Mouse (Mus musculus) midbrain, embryonic 10.5 days (tissue): ENCODE measurements at regions not wholly inside any gene's neighbourhood (a gene's known extent, or its start where the extent isn't known, plus 50 kb on each side); places are given as distances from the start of the nearest gene placed in this dataset.
A peak's percentile ranks its signal among the peaks of the same experiment; 100 is the strongest.

Experiments
- DNase-seq: peaks from one replicate; pipeline ENCODE4 v3.0.0-alpha.2; 2017; ENCODE audit warnings: low spot score
- H3K27ac ChIP-seq: fragments of 300-500 bp; sonication (generic); replicated peaks from 2 replicates; pipeline ENCODE4 v1.5.1; 2016; ENCODE audit warnings: mild to moderate bottlenecking
- H3K27me3 ChIP-seq: fragments of 300-500 bp; sonication (generic); 2 replicates; pipeline ENCODE4 v1.6.1; 2016; ENCODE audit warnings: low read depth, mild to moderate bottlenecking; ENCODE audit not compliant: poor library complexity, severe bottlenecking
- H3K36me3 ChIP-seq: fragments of 300-500 bp; sonication (generic); 2 replicates; pipeline ENCODE4 v1.6.1; 2016; ENCODE audit warnings: mild to moderate bottlenecking, moderate library complexity
- H3K4me1 ChIP-seq: fragments of 300-500 bp; sonication (generic); 2 replicates; pipeline ENCODE4 v1.6.1; 2016
- H3K4me3 ChIP-seq: fragments of 300-500 bp; sonication (generic); 2 replicates; pipeline ENCODE4 v1.5.1; 2016; ENCODE audit warnings: mild to moderate bottlenecking, moderate library complexity
- H3K9me3 ChIP-seq: fragments of 300-500 bp; sonication (generic); replicated peaks from 2 replicates; pipeline ENCODE4 v1.6.1; 2016; ENCODE audit warnings: mild to moderate bottlenecking
- WGBS: fragments of 180-500 bp; shearing (Covaris S2); methylation state at CpG from one replicate; pipeline ENCODE4 v1.1.7; 2016; 5-methylcytosine and 5-hydroxymethylcytosine counted together

DNA sequence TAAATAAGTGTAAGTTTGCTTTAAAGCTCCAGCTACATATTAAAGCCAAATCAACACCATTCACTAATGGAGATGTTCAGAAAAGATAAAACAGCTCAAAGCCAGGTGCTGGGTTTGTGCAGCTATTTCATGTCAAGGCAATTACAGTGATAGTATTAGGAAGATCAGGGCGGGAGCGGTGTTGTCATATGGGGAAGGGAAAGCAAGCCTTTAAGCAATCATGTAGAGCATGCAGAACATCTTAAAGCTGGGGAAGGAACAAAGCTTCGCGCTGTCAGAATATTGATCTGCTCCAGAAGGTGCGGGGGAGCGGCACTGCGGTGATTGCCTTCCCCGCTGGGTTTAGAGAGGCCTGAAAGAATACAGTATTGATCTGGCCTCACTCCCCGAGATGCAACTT, 724.9 kb downstream of the Nr2f2 start:
- no peak overlapping the region for H3K27ac ChIP-seq
- H3K4me3 ChIP-seq: no peak overlapping the region
- H3K9me3 ChIP-seq: no peaks in the 10 kb centered on the region
- H3K27me3 ChIP-seq: peaks cover 36% of the 10 kb centered on the region
- H3K36me3 ChIP-seq: no peaks in the 10 kb centered on the region
- WGBS: 41% methylated on average over 9 of the region's 9 CpGs
- H3K4me1 ChIP-seq: peaks cover 18% of the 10 kb centered on the region
- DNase-seq: peak; percentile 21

DNA sequence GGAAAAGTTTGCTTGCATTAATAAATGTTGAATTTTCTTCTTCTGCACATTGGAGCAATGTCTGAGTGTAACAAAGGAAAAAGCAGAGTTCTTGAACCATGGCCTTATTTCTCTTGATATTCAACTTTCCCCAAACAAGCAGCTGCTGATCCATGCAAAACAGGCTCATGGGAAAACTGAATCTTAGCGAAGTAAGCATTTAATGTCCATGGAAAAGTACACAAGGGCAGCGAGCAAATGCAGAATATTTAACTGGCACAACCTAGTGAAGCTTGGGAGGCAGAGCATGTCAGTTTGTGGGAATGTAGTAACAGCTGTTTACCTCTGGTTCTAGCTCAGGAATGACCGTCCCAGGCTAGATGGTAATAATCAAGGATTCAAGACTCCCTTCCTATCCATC, 766.7 kb downstream of the Nr2f2 start:
- H3K27ac ChIP-seq: no peak overlapping the region
- H3K9me3 ChIP-seq: no peaks in the 10 kb centered on the region
- H3K36me3 ChIP-seq: no peaks in the 10 kb centered on the region
- H3K4me1 ChIP-seq: no peaks in the 10 kb centered on the region
- no peaks in the 10 kb centered on the region for H3K27me3 ChIP-seq
- no peak for DNase-seq
- WGBS: 81% methylated on average over 3 of the region's 3 CpGs
- no peak overlapping the region for H3K4me3 ChIP-seq

DNA sequence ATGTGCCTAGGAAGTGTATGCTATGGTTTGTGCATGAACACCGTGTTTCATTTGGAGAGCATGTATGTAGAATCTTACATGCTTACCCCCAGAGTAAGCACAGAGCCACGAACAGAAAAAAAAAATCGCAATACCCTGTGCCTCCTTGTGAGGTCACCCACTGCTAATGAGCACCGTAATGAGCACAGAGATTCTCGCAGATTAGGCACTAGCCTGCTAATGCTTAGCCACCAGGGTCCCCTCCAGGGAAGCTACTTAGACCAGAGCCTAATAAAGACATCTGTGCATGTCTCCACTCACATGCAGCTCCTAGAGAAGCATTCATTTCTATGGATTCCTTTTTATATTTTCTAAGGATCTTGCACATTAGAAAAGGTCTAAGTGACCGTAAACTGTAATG, 780.8 kb downstream of the Nr2f2 start:
- DNase-seq: no peak
- Histone ChIP-seq H3K4me1 (peaks cover 35% of the 10 kb centered on the region), H3K4me3 (no peak overlapping the region), H3K9me3 (no peaks in the 10 kb centered on the region), H3K27me3 (peaks cover 29% of the 10 kb centered on the region), H3K36me3 (no peaks in the 10 kb centered on the region), H3K27ac (no peak overlapping the region)
- 49% methylated on average over 6 of the region's 6 CpGs for whole genome bisulfite sequencing

DNA sequence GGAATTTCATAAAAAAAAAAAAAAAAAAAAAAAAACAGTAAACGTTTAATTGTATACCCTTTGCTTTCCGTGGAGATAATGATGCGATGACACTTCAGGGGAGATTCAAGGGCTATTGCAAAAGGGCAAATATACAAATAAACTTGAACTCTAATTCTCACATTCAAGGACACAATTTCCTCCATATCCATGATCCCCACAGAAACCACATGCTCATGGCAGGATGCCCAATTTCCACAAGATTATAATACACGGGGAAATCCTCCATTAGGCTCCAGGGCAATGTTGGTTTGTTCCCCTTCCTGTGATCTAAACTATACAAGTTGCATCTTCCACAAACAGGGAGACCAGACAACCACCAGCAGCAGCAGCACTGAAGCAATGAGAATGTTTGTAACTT, 781.4 kb downstream of the Nr2f2 start:
- Histone ChIP-seq H3K9me3 (no peaks in the 10 kb centered on the region), H3K4me3 (no peak overlapping the region), H3K4me1 (peaks cover 40% of the 10 kb centered on the region), H3K36me3 (no peaks in the 10 kb centered on the region), H3K27me3 (peaks cover 33% of the 10 kb centered on the region), H3K27ac (no peak overlapping the region)
- 84% methylated on average over 4 of the region's 4 CpGs for WGBS
- DNase-seq: no peak

DNA sequence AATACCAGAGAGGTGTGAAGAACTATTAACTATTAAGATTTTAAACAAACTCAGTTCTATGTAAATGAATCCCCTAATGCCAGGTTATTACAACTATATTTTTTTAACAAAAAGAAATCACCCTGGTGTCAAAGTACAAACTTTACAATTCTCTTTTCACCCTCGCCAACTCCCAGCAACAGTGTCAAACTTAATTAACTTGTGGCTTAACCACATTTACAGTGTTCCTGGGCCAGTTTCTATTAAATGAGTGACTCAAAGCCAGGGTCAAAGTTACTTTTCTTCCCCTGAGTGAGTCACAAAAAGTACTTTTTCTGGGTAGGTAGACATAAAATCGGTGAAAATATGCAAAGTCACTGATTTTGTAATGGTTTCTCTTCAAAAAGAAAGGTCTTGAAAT, 782.0 kb downstream of the Nr2f2 start:
- 84% methylated on average over 2 of the region's 2 CpGs for WGBS
- H3K27me3 ChIP-seq: peaks cover 33% of the 10 kb centered on the region
- DNase-seq: no peak
- no peak overlapping the region for H3K27ac ChIP-seq
- H3K4me1 ChIP-seq: peaks cover 47% of the 10 kb centered on the region
- H3K4me3 ChIP-seq: no peak overlapping the region
- no peaks in the 10 kb centered on the region for H3K9me3 ChIP-seq
- H3K36me3 ChIP-seq: no peaks in the 10 kb centered on the region

DNA sequence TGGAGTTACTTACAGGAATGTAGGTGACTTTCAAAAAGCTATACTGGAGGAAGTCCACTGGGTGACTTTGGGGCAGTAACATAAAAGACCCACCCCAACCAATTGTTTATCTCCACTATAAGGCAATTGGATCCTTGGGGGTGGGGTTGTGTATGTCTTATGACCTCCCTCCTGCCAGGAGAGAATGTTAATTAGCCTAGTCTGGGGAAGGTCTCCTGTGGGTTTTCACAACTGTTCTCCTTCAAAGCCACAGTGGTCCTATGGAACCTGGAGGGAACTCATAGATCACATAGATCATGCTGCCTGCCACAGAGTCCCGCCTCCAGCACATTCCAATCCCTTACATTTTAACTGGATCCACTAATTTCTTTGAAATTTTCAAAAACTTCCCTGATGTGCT, 782.6 kb downstream of the Nr2f2 start:
- no peak for DNase-seq
- no peaks in the 10 kb centered on the region for H3K36me3 ChIP-seq
- 57% methylated on average over 1 of the region's 1 CpGs for WGBS
- peaks cover 33% of the 10 kb centered on the region for H3K27me3 ChIP-seq
- H3K4me1 ChIP-seq: peaks cover 53% of the 10 kb centered on the region
- H3K4me3 ChIP-seq: no peak overlapping the region
- no peaks in the 10 kb centered on the region for H3K9me3 ChIP-seq
- no peak overlapping the region for H3K27ac ChIP-seq

DNA sequence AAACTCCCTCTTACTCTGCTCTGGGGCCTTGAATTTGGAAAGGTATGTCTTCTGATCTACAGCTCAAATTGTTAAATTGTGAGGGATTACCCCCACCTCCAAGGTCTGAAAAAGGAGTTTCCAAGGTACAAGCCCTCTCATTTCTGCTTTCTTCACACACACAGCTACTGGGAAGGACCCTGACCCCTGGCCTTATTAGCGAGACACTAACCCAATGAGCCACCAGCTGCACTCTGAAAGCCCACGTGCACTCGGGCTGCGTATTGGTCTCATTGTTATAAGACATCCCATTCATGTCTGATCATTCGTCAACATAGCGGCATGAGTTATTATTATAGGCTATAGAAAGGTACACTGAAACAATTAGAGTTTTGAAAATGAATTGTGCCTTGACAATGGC, 784.9 kb downstream of the Nr2f2 start:
- Histone ChIP-seq H3K4me1 (peaks cover 66% of the 10 kb centered on the region), H3K4me3 (no peak overlapping the region), H3K27ac (no peak overlapping the region), H3K9me3 (no peaks in the 10 kb centered on the region), H3K27me3 (peaks cover 50% of the 10 kb centered on the region), H3K36me3 (no peaks in the 10 kb centered on the region)
- 31% methylated on average over 6 of the region's 6 CpGs for WGBS
- DNase-seq: peak; percentile 25

DNA sequence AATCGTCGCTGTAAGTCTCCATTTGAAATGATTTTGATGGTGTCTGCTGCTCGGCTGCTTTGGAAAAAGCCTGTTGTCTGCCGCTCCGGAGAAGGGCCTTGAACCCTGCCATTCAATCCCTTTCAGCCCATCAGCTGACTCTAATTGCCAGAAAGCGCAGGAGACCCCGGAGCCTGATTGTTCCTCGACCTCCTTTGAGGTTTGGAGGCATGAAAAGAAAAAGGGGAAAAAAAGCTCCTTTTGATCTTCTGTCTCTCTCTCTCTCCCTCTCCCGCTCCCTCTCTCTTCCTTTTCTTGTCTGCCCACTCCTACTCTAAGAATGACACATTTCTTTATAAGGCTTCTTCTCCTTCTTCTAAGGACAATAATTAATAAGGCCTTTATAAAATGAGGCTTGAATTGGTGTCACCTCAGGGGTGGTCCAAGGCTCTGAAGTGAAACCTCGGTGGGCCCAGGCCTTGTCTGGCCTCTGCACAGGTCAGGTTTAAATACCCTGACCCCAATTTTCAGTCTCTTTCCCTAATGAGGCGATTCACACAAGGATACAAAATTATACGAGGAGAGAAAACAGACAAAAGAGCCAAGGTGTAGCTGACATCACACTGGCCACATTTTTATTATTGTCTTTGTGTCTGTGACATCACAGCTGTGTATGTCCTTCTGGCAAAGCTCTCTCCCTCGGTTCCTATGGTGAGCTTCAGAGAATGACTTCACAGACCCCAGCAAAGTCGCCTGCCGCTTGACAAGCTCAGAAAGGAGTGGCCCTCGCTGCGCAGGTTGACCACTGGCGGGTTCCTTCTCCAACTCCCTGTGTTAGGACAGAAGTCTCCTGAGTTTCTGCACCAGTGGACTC, 787.4 kb downstream of the Nr2f2 start:
- H3K4me1 ChIP-seq: peaks cover 59% of the 10 kb centered on the region
- peak overlapping the region; percentile 69 for H3K27ac ChIP-seq
- peak overlapping the region; percentile 23 for H3K4me3 ChIP-seq
- H3K27me3 ChIP-seq: peaks cover 73% of the 10 kb centered on the region
- H3K9me3 ChIP-seq: no peaks in the 10 kb centered on the region
- no peaks in the 10 kb centered on the region for H3K36me3 ChIP-seq
- 14% methylated on average over 18 of the region's 18 CpGs for WGBS
- peak; percentile 72 for DNase-seq

DNA sequence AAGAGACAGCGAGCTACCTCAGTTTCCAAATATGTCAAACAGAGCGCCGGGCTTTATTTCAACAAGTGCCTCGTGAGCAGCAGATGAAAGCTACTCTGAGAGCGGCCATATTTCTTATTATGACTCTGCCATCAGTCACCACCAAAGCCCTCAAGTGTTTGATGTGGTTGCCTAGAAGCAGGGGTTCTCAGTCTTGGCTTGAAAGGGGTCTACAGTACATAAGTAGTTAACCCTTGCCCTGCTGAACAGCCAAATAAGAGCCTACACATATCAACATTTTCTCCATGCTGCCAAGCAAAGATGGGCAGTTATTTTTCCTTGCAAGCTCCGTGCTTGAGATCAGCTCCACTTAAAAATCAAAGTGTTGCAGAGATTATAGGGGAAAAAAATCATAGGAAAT, 788.8 kb downstream of the Nr2f2 start:
- WGBS: 80% methylated on average over 6 of the region's 6 CpGs
- Histone ChIP-seq H3K9me3 (no peaks in the 10 kb centered on the region), H3K27ac (peak overlapping the region; percentile 38; the same call in 1 of the 2 replicates), H3K36me3 (no peaks in the 10 kb centered on the region), H3K27me3 (peaks cover 66% of the 10 kb centered on the region), H3K4me1 (peaks cover 51% of the 10 kb centered on the region), H3K4me3 (no peak overlapping the region)
- DNase-seq: no peak

DNA sequence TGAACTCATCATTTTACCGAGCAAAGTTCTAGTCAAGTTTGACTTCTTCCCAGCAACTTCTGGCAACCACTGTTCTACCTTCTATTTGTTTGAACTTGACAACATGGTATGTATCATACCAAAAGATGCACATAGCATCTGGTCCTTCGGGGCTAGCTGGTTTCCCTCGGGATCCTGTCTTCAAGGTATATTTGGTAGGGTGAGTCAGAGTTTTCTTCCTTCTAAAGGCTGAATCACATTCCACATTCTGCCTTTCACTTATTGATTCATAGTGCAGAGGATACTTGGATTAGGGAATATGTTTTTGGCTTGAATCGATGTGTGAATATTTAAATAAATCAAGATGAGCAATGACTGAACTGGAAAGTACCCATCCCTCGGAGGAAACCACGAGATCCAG, 789.9 kb downstream of the Nr2f2 start:
- H3K9me3 ChIP-seq: no peaks in the 10 kb centered on the region
- no peak overlapping the region for H3K27ac ChIP-seq
- 91% methylated on average over 6 of the region's 6 CpGs for WGBS
- no peak overlapping the region for H3K4me3 ChIP-seq
- H3K4me1 ChIP-seq: peaks cover 41% of the 10 kb centered on the region
- H3K36me3 ChIP-seq: no peaks in the 10 kb centered on the region
- H3K27me3 ChIP-seq: peaks cover 55% of the 10 kb centered on the region
- no peak for DNase-seq

DNA sequence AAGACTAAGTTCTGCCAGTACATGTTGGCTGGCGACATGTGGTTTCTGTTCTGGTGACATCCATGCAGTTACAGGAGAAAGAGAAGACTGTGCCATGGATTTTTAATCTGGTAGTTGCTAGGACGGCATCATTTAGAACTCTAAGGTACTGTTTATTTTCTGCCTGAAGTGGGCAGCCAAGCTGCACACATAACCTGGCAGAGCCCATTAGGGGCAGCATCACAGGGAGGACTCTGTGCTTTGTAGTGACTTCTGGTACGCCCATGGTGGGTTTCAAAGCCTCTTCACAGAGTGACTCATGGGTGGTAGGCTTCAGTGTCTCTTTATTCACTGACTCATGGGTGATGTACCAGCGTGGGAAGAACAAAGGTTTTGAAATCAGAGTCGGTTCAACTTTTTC, 792.8 kb downstream of the Nr2f2 start:
- Histone ChIP-seq H3K27ac (no peak overlapping the region), H3K9me3 (no peaks in the 10 kb centered on the region), H3K36me3 (no peaks in the 10 kb centered on the region), H3K4me1 (peaks cover 12% of the 10 kb centered on the region), H3K27me3 (peaks cover 43% of the 10 kb centered on the region), H3K4me3 (no peak overlapping the region)
- WGBS: 88% methylated on average over 5 of the region's 5 CpGs
- no peak for DNase-seq

DNA sequence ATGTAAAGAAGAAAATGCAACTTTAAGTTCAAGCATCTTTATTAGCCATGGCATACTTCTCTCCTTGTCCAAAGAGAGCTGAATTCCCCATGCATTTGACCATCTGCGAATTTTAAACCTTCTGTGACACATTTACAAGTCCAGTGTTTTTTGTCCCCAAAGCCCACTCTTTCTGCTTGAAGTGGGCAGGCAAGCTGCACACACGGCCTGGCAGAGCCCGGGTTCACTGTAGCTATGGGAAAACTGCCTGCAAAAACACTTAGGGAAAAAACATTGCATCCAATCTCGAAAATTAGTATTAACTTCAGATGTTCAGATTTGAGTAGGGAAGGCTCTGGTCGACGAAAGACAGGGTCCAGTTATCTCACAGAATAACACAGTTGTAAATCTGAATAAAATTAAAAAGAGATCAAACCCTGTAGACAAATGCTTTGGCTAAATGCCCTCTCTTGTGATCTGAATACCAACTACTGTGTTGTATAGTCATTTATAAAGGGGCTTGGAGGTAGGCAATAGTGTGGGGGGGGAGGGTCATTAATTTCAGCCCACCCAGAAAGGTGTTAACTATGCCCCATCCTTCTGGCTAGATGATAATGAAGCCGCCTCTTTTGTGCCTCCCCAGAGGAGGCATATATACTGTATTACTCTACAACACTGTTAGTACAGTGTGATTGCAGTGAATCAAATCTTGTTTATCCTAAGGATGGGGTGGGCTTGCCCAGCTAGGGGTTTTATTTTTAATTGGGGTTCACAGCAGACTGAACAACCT, 793.7 kb downstream of the Nr2f2 start:
- Histone ChIP-seq H3K4me1 (peaks cover 3% of the 10 kb centered on the region), H3K27ac (no peak overlapping the region), H3K9me3 (no peaks in the 10 kb centered on the region), H3K4me3 (no peak overlapping the region), H3K27me3 (peaks cover 38% of the 10 kb centered on the region), H3K36me3 (no peaks in the 10 kb centered on the region)
- DNase-seq: no peak
- 85% methylated on average over 7 of the region's 7 CpGs for WGBS

DNA sequence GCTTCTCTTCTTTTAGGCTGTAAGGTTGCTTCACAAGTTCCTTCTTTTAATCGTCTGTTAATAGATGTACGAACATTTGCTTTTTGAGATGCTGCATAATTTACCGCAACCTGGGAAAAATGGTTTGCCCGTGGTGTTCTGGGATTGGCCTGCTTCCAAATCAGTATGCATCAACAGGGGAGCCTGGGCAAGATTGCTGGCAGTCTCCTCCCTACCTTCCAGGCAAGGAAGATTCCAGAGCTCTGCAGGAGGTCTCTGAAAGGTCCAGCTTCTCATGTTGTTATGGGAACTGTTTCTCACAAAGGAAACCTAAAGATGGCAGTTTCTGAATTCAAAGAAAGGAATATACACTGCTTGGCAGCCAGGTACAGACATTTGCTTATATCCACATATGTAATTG, 799.6 kb downstream of the Nr2f2 start:
- Histone ChIP-seq H3K9me3 (no peaks in the 10 kb centered on the region), H3K36me3 (no peaks in the 10 kb centered on the region), H3K27me3 (no peaks in the 10 kb centered on the region), H3K4me3 (no peak overlapping the region), H3K27ac (no peak overlapping the region), H3K4me1 (no peaks in the 10 kb centered on the region)
- no peak for DNase-seq
- 81% methylated on average over 4 of the region's 4 CpGs for WGBS
